Mouse (Mus musculus): ENCODE measurements at regions not wholly inside any gene's neighbourhood (a gene's known extent, or its start where the extent isn't known, plus 50 kb on each side); places are given as distances from the start of the nearest gene placed in this dataset.

- Histone ChIP-seq H3K4me1 (replicated peaks; ENCODE audit: control insufficient read depth, insufficient read depth, low read length) (no peaks in the 10 kb centered on the region), H3K9me3 (ENCODE audit: control insufficient read depth, low read length) (0 out of 2 replicates have a peak, but pooled peaks cover 2% of the 10 kb centered on the region), H3K27ac (ENCODE audit: low read length) (no peak overlapping the region), H3K27me3 (replicated peaks; ENCODE audit: control insufficient read depth, insufficient read depth, low read length) (no peaks in the 10 kb centered on the region), H3K4me3 (replicated peaks; ENCODE audit: low read length) (no peak overlapping the region), H3K36me3 (ENCODE audit: control insufficient read depth, insufficient read depth) (no peaks in the 10 kb centered on the region), H3K4me2 (ENCODE audit: low read length) (no peak overlapping the region), H3K9ac (replicated peaks; ENCODE audit: low read depth, low read length) (no peak overlapping the region)
- 91% methylated on average over 6 of the region's 6 CpGs for WGBS
- ATAC-seq, result no peak
These were observed 140.9 kb downstream of the Chic2 start for GRCm38 (mm10) chr5:74903711-74904110.

GRCm38 (mm10) chr5:74897133-74897532, 147.4 kb downstream of the Chic2 start:
- Histone ChIP-seq H3K27ac (ENCODE audit: low read length) (no peak overlapping the region), H3K9ac (replicated peaks; ENCODE audit: low read depth, low read length) (no peak overlapping the region), H3K4me3 (replicated peaks; ENCODE audit: low read length) (no peak overlapping the region), H3K4me2 (ENCODE audit: low read length) (no peak overlapping the region), H3K36me3 (ENCODE audit: control insufficient read depth, insufficient read depth) (no peaks in the 10 kb centered on the region), H3K9me3 (ENCODE audit: control insufficient read depth, low read length) (no peaks in the 10 kb centered on the region), H3K27me3 (replicated peaks; ENCODE audit: control insufficient read depth, insufficient read depth, low read length) (no peaks in the 10 kb centered on the region), H3K4me1 (replicated peaks; ENCODE audit: control insufficient read depth, insufficient read depth, low read length) (no peaks in the 10 kb centered on the region)
- no peak for ATAC-seq
- 81% methylated on average over 8 of the region's 8 CpGs for WGBS

GRCm38 (mm10) chr5:74893276-74893675, 151.3 kb downstream of the Chic2 start:
- H3K4me1 ChIP-seq (replicated peaks; ENCODE audit: control insufficient read depth, insufficient read depth, low read length), result no peaks in the 10 kb centered on the region
- H3K9ac ChIP-seq (replicated peaks; ENCODE audit: low read depth, low read length), result no peak overlapping the region
- 75% methylated on average over 5 of the region's 5 CpGs for WGBS
- H3K9me3 ChIP-seq (ENCODE audit: control insufficient read depth, low read length), result no peaks in the 10 kb centered on the region
- H3K36me3 ChIP-seq (ENCODE audit: control insufficient read depth, insufficient read depth), result no peaks in the 10 kb centered on the region
- no peak for ATAC-seq
- H3K27me3 ChIP-seq (replicated peaks; ENCODE audit: control insufficient read depth, insufficient read depth, low read length), result no peaks in the 10 kb centered on the region
- H3K4me2 ChIP-seq (ENCODE audit: low read length), result no peak overlapping the region
- no peak overlapping the region for H3K27ac ChIP-seq (ENCODE audit: low read length)
- H3K4me3 ChIP-seq (replicated peaks; ENCODE audit: low read length), result no peak overlapping the region

GRCm38 (mm10) chr5:74891541-74891940, 153.0 kb downstream of the Chic2 start:
- Histone ChIP-seq H3K9me3 (ENCODE audit: control insufficient read depth, low read length) (no peaks in the 10 kb centered on the region), H3K27ac (ENCODE audit: low read length) (no peak overlapping the region), H3K9ac (replicated peaks; ENCODE audit: low read depth, low read length) (no peak overlapping the region), H3K4me1 (replicated peaks; ENCODE audit: control insufficient read depth, insufficient read depth, low read length) (no peaks in the 10 kb centered on the region), H3K27me3 (replicated peaks; ENCODE audit: control insufficient read depth, insufficient read depth, low read length) (no peaks in the 10 kb centered on the region), H3K4me2 (ENCODE audit: low read length) (no peak overlapping the region), H3K36me3 (ENCODE audit: control insufficient read depth, insufficient read depth) (no peaks in the 10 kb centered on the region), H3K4me3 (replicated peaks; ENCODE audit: low read length) (no peak overlapping the region)
- 53% methylated on average over 3 of the region's 3 CpGs for WGBS
- ATAC-seq, result no peak

- 83% methylated on average over 8 of the region's 8 CpGs for WGBS
- H3K27me3 ChIP-seq (replicated peaks; ENCODE audit: control insufficient read depth, insufficient read depth, low read length), result no peaks in the 10 kb centered on the region
- H3K36me3 ChIP-seq (ENCODE audit: control insufficient read depth, insufficient read depth), result no peaks in the 10 kb centered on the region
- no peak for ATAC-seq
- no peaks in the 10 kb centered on the region for H3K4me1 ChIP-seq (replicated peaks; ENCODE audit: control insufficient read depth, insufficient read depth, low read length)
- H3K9me3 ChIP-seq (ENCODE audit: control insufficient read depth, low read length), result no peaks in the 10 kb centered on the region
- H3K27ac ChIP-seq (ENCODE audit: low read length), result no peak overlapping the region
- H3K4me3 ChIP-seq (replicated peaks; ENCODE audit: low read length), result no peak overlapping the region
- no peak overlapping the region for H3K9ac ChIP-seq (replicated peaks; ENCODE audit: low read depth, low read length)
- H3K4me2 ChIP-seq (ENCODE audit: low read length), result no peak overlapping the region
These were observed 155.6 kb downstream of the Chic2 start for GRCm38 (mm10) chr5:74888934-74889333.

GRCm38 (mm10) chr5:74885958-74886357, 158.6 kb downstream of the Chic2 start:
- H3K4me2 ChIP-seq (ENCODE audit: low read length), result no peak overlapping the region
- no peak overlapping the region for H3K4me3 ChIP-seq (replicated peaks; ENCODE audit: low read length)
- no peaks in the 10 kb centered on the region for H3K36me3 ChIP-seq (ENCODE audit: control insufficient read depth, insufficient read depth)

GRCm38 (mm10) chr5:74882563-74882962, 162.0 kb downstream of the Chic2 start:
- no peak for ATAC-seq
- 82% methylated on average over 12 of the region's 12 CpGs for WGBS
- H3K4me2 ChIP-seq (ENCODE audit: low read length), result no peak overlapping the region
- H3K4me1 ChIP-seq (replicated peaks; ENCODE audit: control insufficient read depth, insufficient read depth, low read length), result 0 out of 2 replicates have a peak, but pooled peaks cover 3% of the 10 kb centered on the region
- no peaks in the 10 kb centered on the region for H3K9me3 ChIP-seq (ENCODE audit: control insufficient read depth, low read length)
- no peak overlapping the region for H3K4me3 ChIP-seq (replicated peaks; ENCODE audit: low read length)
- H3K27ac ChIP-seq (ENCODE audit: low read length), result no peak overlapping the region
- H3K36me3 ChIP-seq (ENCODE audit: control insufficient read depth, insufficient read depth), result no peaks in the 10 kb centered on the region
- no peak overlapping the region for H3K9ac ChIP-seq (replicated peaks; ENCODE audit: low read depth, low read length)
- H3K27me3 ChIP-seq (replicated peaks; ENCODE audit: control insufficient read depth, insufficient read depth, low read length), result no peaks in the 10 kb centered on the region

More at GRCm38 (mm10) chr5:74885958-74886357, 158.6 kb downstream of the Chic2 start:
- no peak for ATAC-seq
- H3K27ac ChIP-seq (ENCODE audit: low read length), result no peak overlapping the region
- no peaks in the 10 kb centered on the region for H3K4me1 ChIP-seq (replicated peaks; ENCODE audit: control insufficient read depth, insufficient read depth, low read length)
- H3K9me3 ChIP-seq (ENCODE audit: control insufficient read depth, low read length), result no peaks in the 10 kb centered on the region
- H3K27me3 ChIP-seq (replicated peaks; ENCODE audit: control insufficient read depth, insufficient read depth, low read length), result no peaks in the 10 kb centered on the region
- WGBS, result 83% methylated on average over 3 of the region's 3 CpGs
- no peak overlapping the region for H3K9ac ChIP-seq (replicated peaks; ENCODE audit: low read depth, low read length)

- H3K27ac ChIP-seq (ENCODE audit: low read length), result no peak overlapping the region
- 73% methylated on average over 10 of the region's 10 CpGs for WGBS
- 0 out of 2 replicates have a peak, but pooled peaks cover 5% of the 10 kb centered on the region for H3K4me1 ChIP-seq (replicated peaks; ENCODE audit: control insufficient read depth, insufficient read depth, low read length)
- no peak overlapping the region for H3K9ac ChIP-seq (replicated peaks; ENCODE audit: low read depth, low read length)
- H3K9me3 ChIP-seq (ENCODE audit: control insufficient read depth, low read length), result no peaks in the 10 kb centered on the region
- H3K27me3 ChIP-seq (replicated peaks; ENCODE audit: control insufficient read depth, insufficient read depth, low read length), result no peaks in the 10 kb centered on the region
- no peak overlapping the region for H3K4me2 ChIP-seq (ENCODE audit: low read length)
- H3K4me3 ChIP-seq (replicated peaks; ENCODE audit: low read length), result no peak overlapping the region
- no peaks in the 10 kb centered on the region for H3K36me3 ChIP-seq (ENCODE audit: control insufficient read depth, insufficient read depth)
- no peak for ATAC-seq
These were observed 163.8 kb downstream of the Chic2 start for GRCm38 (mm10) chr5:74880669-74881226.

- WGBS, result 84% methylated on average over 6 of the region's 6 CpGs
- Histone ChIP-seq H3K4me1 (replicated peaks; ENCODE audit: control insufficient read depth, insufficient read depth, low read length) (0 out of 2 replicates have a peak, but pooled peaks cover 5% of the 10 kb centered on the region), H3K27ac (ENCODE audit: low read length) (no peak overlapping the region), H3K36me3 (ENCODE audit: control insufficient read depth, insufficient read depth) (no peaks in the 10 kb centered on the region), H3K27me3 (replicated peaks; ENCODE audit: control insufficient read depth, insufficient read depth, low read length) (no peaks in the 10 kb centered on the region), H3K9me3 (ENCODE audit: control insufficient read depth, low read length) (no peaks in the 10 kb centered on the region), H3K4me2 (ENCODE audit: low read length) (no peak overlapping the region), H3K9ac (replicated peaks; ENCODE audit: low read depth, low read length) (no peak overlapping the region), H3K4me3 (replicated peaks; ENCODE audit: low read length) (no peak overlapping the region)
- ATAC-seq, result no peak
These were observed 164.5 kb downstream of the Chic2 start for GRCm38 (mm10) chr5:74880048-74880437.

Data from forebrain, embryonic 16.5 days (tissue).